Mouse (Mus musculus) lung, adult 2 months (tissue): ENCODE results near the gene Txndc2. TPM values are rescaled to one million over a fixed set of nuclear protein-coding genes. Genes with fewer than 3 reads are reported as not detected.

Experiments used
- DNase-seq: peaks from one replicate; pipeline ENCODE4 v3.0.0; 2022
- H3K4me1 ChIP-seq: fragments of 200-500 bp; 2 replicates; pipeline ENCODE4 v1.6.1; 2011; ENCODE audit warnings: low read length; ENCODE audit not compliant: control insufficient read depth, insufficient read depth
- H3K4me3 ChIP-seq: fragments of 200-500 bp; replicated peaks from 2 replicates; pipeline ENCODE3; 2011; ENCODE audit warnings: low read depth, mild to moderate bottlenecking, control low read depth, low read length; ENCODE audit errors: extremely low read depth
- CTCF ChIP-seq: fragments of 200-500 bp; IDR thresholded peaks from 2 replicates; pipeline ENCODE4 v1.5.1; 2011; ENCODE audit warnings: mild to moderate bottlenecking, low read length, control low read depth; ENCODE audit not compliant: insufficient read depth
- POLR2A ChIP-seq: fragments of 200-500 bp; IDR thresholded peaks from 2 replicates; pipeline ENCODE4 v1.6.1; 2011; ENCODE audit warnings: low read depth, mild to moderate bottlenecking, control low read depth, low read length, borderline replicate concordance; ENCODE audit errors: extremely low read depth
- WGBS: fragments of 180-500 bp; shearing (Covaris S2); methylation state at CpG from one replicate; pipeline ENCODE4 v1.1.7; 2018; 5-methylcytosine and 5-hydroxymethylcytosine counted together
- polyA plus RNA-seq: library from polyadenylated mRNA; depleted of rRNA; stranded (reverse); fragments of >200 nt; gene quantifications from 2 replicates; pipeline ENCODE4 v1.2.3, GENCODE M21; 2012

Txndc2 gene
- polyA plus RNA-seq, 1 experiment: 0.09 TPM

GRCm38 (mm10) chr17:65613463-65614412 is 28.2 kb downstream of the Txndc2 start, which contains the start of gene Vapa:
Vapa (minus strand) TSS chr17:65613555.
- Histone ChIP-seq H3K4me3 (peak within 1 kb of the TSS; percentile 100), H3K4me1 (peaks cover 17% of the 10 kb centered on the region)
- WGBS: under 1% methylated on average over 82 of the region's 85 CpGs
- peak; percentile 83 for TF ChIP-seq POLR2A
- no peak for TF ChIP-seq CTCF
- peak; percentile 98 for DNase-seq

GRCm38 (mm10) chr17:65613142-65613462 is 28.9 kb downstream of the Txndc2 start:
- no peak for TF ChIP-seq CTCF
- TF ChIP-seq POLR2A: no peak
- WGBS: under 1% methylated on average over 42 of the region's 42 CpGs
- Histone ChIP-seq H3K4me3 (peak overlapping the region; percentile 100), H3K4me1 (peaks cover 20% of the 10 kb centered on the region)
- no peak for DNase-seq

GRCm38 (mm10) chr17:65612391-65613141 is 29.4 kb downstream of the Txndc2 start:
- TF ChIP-seq POLR2A (no peak), CTCF (no peak)
- Histone ChIP-seq H3K4me3 (peak overlapping the region; percentile 100), H3K4me1 (peaks cover 24% of the 10 kb centered on the region)
- under 1% methylated on average over 81 of the region's 91 CpGs for WGBS
- peak; percentile 54 for DNase-seq

GRCm38 (mm10) chr17:65611721-65612120 is 30.2 kb downstream of the Txndc2 start:
- DNase-seq: no peak
- WGBS: 1% methylated on average over 4 of the region's 4 CpGs
- peaks cover 27% of the 10 kb centered on the region for H3K4me1 ChIP-seq
- peak overlapping the region; percentile 100 for H3K4me3 ChIP-seq
- no peak for TF ChIP-seq CTCF
- no peak for TF ChIP-seq POLR2A

GRCm38 (mm10) chr17:65608743-65609142 is 33.2 kb downstream of the Txndc2 start:
- no peak for DNase-seq
- TF ChIP-seq POLR2A: no peak
- TF ChIP-seq CTCF: no peak
- 42% methylated on average over 5 of the region's 5 CpGs for WGBS
- Histone ChIP-seq H3K4me1 (peaks cover 40% of the 10 kb centered on the region), H3K4me3 (no peak overlapping the region)

GRCm38 (mm10) chr17:65608312-65608687 is 33.7 kb downstream of the Txndc2 start:
- Histone ChIP-seq H3K4me3 (no peak overlapping the region), H3K4me1 (peaks cover 40% of the 10 kb centered on the region)
- DNase-seq: no peak
- 59% methylated on average over 2 of the region's 2 CpGs for WGBS
- TF ChIP-seq POLR2A (no peak), CTCF (no peak)

- H3K4me3 ChIP-seq: no peak overlapping the region
- no peak for TF ChIP-seq CTCF
- TF ChIP-seq POLR2A: no peak
- peaks cover 40% of the 10 kb centered on the region for H3K4me1 ChIP-seq
- WGBS: 36% methylated on average over 7 of the region's 7 CpGs
- DNase-seq: no peak
Measured at GRCm38 (mm10) chr17:65607574-65608311, 34.2 kb downstream of the Txndc2 start.

GRCm38 (mm10) chr17:65606014-65606413 is 36.0 kb downstream of the Txndc2 start:
- no peak for DNase-seq
- TF ChIP-seq CTCF: no peak
- no peak for TF ChIP-seq POLR2A
- 56% methylated on average over 4 of the region's 4 CpGs for WGBS
- Histone ChIP-seq H3K4me1 (peaks cover 40% of the 10 kb centered on the region), H3K4me3 (no peak overlapping the region)

- no peak overlapping the region for H3K4me3 ChIP-seq
- peaks cover 37% of the 10 kb centered on the region for H3K4me1 ChIP-seq
- TF ChIP-seq POLR2A (no peak), CTCF (no peak)
- DNase-seq: no peak
Measured at GRCm38 (mm10) chr17:65604892-65605291, 37.1 kb downstream of the Txndc2 start.
